Mouse (Mus musculus): ENCODE results near the gene Epn2. TPM values are rescaled to one million over a fixed set of nuclear protein-coding genes. Genes with fewer than 3 reads are reported as not detected.

Gene Epn2
- total RNA-seq (2023): 2.6 TPM

DNA sequence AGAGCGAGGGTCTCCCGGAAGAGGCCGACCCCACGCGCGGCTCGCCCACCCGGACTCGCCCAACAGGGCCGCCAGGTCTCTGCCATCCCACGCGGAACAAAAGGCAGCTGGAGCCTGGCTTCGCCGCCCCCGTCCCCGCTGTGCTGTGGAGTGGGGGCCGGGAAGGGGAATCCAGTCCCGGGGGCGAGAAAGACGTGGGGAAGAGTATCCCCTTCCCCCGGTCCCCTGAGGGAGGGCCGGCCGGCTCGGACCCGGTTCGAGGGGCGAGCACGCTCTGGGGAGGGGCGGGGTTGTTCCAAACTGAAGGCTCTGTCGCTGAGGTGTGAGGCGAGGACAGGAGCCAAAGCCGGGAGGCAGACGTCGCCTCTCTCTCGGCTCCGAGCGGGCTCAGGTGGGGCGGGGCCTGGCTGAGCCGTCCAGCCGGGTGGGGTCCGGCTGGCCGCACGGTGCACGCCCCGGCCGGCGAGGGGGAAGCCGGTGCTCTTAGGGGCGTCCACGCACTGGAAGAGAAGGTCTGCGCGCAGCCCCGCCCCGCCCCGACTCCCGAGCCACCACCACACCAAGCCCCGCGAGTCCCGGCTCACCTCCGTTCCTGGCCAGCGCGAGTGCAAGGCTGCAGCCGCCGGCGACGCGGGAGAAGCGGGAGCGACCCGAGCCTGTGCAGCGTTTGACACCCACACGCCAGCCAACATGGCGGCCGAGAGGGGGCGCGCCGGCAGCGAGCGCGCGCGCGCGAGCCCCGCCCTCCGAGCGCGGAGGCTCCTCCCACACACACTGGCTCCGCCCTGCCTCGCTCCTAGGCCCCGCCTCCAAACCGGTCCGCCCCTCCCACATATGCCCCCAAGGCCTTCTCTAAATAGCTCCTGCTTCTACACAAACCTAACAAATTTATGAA is at the start of gene Epn2:
Epn2 (minus strand) TSS at position 705 of the 895 bp plus-strand sequence.

DNA sequence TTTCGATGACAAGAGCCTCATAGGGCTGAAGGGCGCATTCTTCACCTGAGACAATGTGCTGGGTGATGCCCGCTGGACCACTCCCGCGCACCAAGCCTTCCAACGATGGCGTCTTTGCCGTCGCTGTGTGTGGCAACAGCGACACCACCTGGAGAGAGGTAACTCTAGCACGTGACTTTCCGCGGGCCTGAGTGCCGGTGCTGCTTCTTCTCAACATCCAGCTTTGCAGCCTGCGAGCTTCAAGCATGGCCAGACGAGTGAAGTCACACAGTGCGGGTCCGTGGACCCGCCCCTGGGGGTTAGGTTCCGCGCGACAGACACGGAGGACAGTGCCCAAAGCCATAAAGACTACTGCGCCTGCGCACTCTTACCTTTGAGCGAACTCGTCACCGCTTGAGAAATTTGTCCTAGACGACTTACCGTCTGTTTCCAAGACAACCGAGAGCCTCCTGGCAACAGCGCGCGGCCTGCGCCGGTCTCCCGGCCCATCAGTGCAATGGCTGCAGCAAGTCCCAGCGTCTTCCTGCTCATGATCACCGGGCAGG is 74.7 kb downstream of the Epn2 start, which contains the start of gene B9d1:
B9d1 (plus strand) TSS at position 432 of the 545 bp plus-strand sequence.

GRCm38 (mm10) chr11:61494129-61494997 is 85.1 kb downstream of the Epn2 start, which contains the start of gene Mapk7:
Gene Mapk7 (minus strand): TSS chr11:61494406.

GRCm38 (mm10) chr11:61484613-61485540 is 94.6 kb downstream of the Epn2 start, which contains the start of gene Mfap4:
Gene Mfap4 (plus strand): TSS chr11:61485431.

Other genes with a start within 250 kb of the Epn2 start
- not detected for gene Slc47a2, start 236.8 kb downstream of the Epn2 start, total RNA-seq (2023)
- gene Slc47a1, start 201.3 kb downstream of the Epn2 start, total RNA-seq (2023): not detected
- not detected for gene Rnf112, start 125.6 kb downstream of the Epn2 start, total RNA-seq (2023)
- gene Mfap4, start 94.3 kb downstream of the Epn2 start, total RNA-seq (2023): not detected
- 20.2 TPM for gene Mapk7, start 85.3 kb downstream of the Epn2 start, total RNA-seq (2023)
- 0.83 TPM for gene B9d1, start 74.5 kb downstream of the Epn2 start, total RNA-seq (2023)
- 169 TPM for gene Grap, start 73.6 kb upstream of the Epn2 start, total RNA-seq (2023)
- gene Fam83g, start 104.4 kb upstream of the Epn2 start, total RNA-seq (2023): 0.98 TPM
- gene Slc5a10, start 141.1 kb upstream of the Epn2 start, total RNA-seq (2023): not detected
- gene Prpsap2, start 182.4 kb upstream of the Epn2 start, total RNA-seq (2023): 45.7 TPM